Mouse (Mus musculus) testis, adult 2 months (tissue): Measurements from ENCODE around the gene Slc10a6. TPM values are rescaled to one million over a fixed set of nuclear protein-coding genes. Genes with fewer than 3 reads are reported as not detected.

Source experiments
- H3K27ac ChIP-seq: fragments of 200-500 bp; 2 replicates; pipeline ENCODE4 v1.5.1; 2012; ENCODE audit warnings: low read depth, low read length; ENCODE audit not compliant: control insufficient read depth, insufficient read depth
- H3K27me3 ChIP-seq: fragments of 200-500 bp; 2 replicates; pipeline ENCODE4 v1.6.1; 2012; ENCODE audit warnings: mild to moderate bottlenecking, low read length, moderate library complexity; ENCODE audit not compliant: control insufficient read depth, insufficient read depth
- H3K36me3 ChIP-seq: fragments of 200-500 bp; 2 replicates; pipeline ENCODE4 v1.6.1; 2012; ENCODE audit warnings: mild to moderate bottlenecking, low read length; ENCODE audit not compliant: control insufficient read depth, insufficient read depth
- H3K4me1 ChIP-seq: fragments of 200-500 bp; 2 replicates; pipeline ENCODE4 v1.6.1; 2012; ENCODE audit warnings: low read length; ENCODE audit not compliant: control insufficient read depth, insufficient read depth
- H3K4me3 ChIP-seq: fragments of 200-500 bp; 2 replicates; pipeline ENCODE4 v1.5.1; 2012; ENCODE audit warnings: low read depth, mild to moderate bottlenecking, low read length, moderate library complexity, mixed read lengths; ENCODE audit not compliant: control insufficient read depth
- CTCF ChIP-seq: fragments of 200-500 bp; IDR thresholded peaks from 2 replicates; pipeline ENCODE4 v1.5.1; 2012; ENCODE audit warnings: low read depth, mild to moderate bottlenecking, inconsistent platforms, low read length, moderate library complexity; ENCODE audit not compliant: control insufficient read depth, insufficient read depth, insufficient replicate concordance
- POLR2A ChIP-seq: fragments of 200-500 bp; IDR thresholded peaks from 2 replicates; pipeline ENCODE4 v1.6.1; 2012; ENCODE audit warnings: low read depth, mild to moderate bottlenecking, inconsistent platforms, low read length, moderate library complexity; ENCODE audit not compliant: control insufficient read depth
- polyA plus RNA-seq: library from polyadenylated mRNA; depleted of rRNA; stranded (reverse); fragments of >200 nt; gene quantifications from 2 replicates; pipeline ENCODE4 v1.2.3, GENCODE M21; 2012

Slc10a6 gene
- polyA plus RNA-seq, 1 experiment, result 0.85 TPM

GRCm38 (mm10) chr5:103598264-103598663 lies 30.9 kb downstream of the Slc10a6 start:
- H3K4me3 ChIP-seq, result no peak overlapping the region
- TF ChIP-seq POLR2A (no peak), CTCF (no peak)
- no peaks in the 10 kb centered on the region for H3K36me3 ChIP-seq
- peaks cover 3% of the 10 kb centered on the region; the same call in 1 of the 2 replicates for H3K4me1 ChIP-seq
- no peak overlapping the region for H3K27ac ChIP-seq
- no peaks in the 10 kb centered on the region for H3K27me3 ChIP-seq

DNA sequence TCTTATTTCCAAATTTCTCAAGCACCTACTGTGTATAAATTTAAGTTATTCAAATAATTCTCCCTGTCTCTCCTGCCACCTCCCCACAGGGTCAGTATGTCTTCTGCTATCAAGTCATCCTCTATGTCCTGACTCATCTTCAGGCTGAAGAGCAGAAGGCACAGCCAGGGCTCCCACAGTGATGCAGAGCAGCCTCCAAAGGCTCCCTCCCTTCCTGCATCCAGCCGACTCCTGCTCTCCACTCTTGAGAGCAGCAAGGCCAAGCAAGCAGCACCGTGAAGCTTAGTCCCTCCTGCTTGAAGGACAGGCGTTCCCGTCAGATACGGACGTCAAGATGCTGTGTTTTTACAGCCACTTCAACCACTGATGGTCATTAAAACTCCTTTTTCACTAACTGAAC lies 31.6 kb downstream of the Slc10a6 start:
- Histone ChIP-seq H3K27me3 (no peaks in the 10 kb centered on the region), H3K4me3 (no peak overlapping the region), H3K36me3 (no peaks in the 10 kb centered on the region), H3K27ac (no peak overlapping the region), H3K4me1 (peaks cover 3% of the 10 kb centered on the region; the same call in 1 of the 2 replicates)
- TF ChIP-seq CTCF, result no peak
- no peak for TF ChIP-seq POLR2A

DNA sequence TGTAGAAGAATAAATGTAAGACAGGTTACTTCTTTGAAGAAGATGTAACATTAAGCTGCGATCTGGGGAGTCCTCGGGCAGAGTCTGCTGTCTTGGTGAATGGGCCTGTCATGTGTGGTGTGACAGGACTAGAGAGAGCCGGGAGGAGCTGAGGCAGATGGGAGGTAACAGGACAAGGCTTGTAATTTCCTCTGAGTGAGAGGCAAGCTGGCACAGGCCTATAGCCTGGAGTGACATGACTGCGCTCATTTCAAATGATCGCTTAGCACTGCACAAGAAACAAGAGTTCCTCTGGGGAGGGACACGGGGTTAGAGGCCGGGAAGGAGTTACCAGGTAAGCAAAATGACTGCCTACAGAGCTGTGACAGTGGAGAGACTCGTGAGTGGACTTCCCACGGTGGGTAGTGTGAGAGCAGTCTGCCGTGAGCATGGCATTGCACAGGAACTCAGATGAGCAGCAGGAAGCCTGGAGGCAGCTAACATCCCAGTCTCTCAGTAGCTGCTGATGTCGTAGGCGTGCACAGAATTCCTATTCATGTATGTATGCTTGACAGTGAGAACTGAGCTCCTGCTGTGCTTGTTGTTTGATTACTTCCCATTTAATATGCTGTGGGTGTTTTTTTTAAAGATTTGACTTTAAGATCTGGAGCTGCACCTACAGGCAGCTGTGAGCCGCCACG lies 32.6 kb downstream of the Slc10a6 start:
- TF ChIP-seq CTCF (no peak), POLR2A (no peak)
- Histone ChIP-seq H3K4me1 (peaks cover 3% of the 10 kb centered on the region; the same call in 1 of the 2 replicates), H3K4me3 (no peak overlapping the region), H3K27ac (no peak overlapping the region), H3K27me3 (no peaks in the 10 kb centered on the region), H3K36me3 (no peaks in the 10 kb centered on the region)

GRCm38 (mm10) chr5:103595394-103596226 lies 33.6 kb downstream of the Slc10a6 start:
- H3K4me3 ChIP-seq, result no peak overlapping the region

GRCm38 (mm10) chr5:103593575-103593974 lies 35.6 kb downstream of the Slc10a6 start:
- TF ChIP-seq POLR2A (no peak), CTCF (no peak)
- H3K36me3 ChIP-seq, result no peaks in the 10 kb centered on the region
- H3K27ac ChIP-seq, result no peak overlapping the region
- no peaks in the 10 kb centered on the region for H3K27me3 ChIP-seq
- H3K4me3 ChIP-seq, result no peak overlapping the region
- peaks cover 3% of the 10 kb centered on the region; the same call in 1 of the 2 replicates for H3K4me1 ChIP-seq

More at GRCm38 (mm10) chr5:103595394-103596226, 33.6 kb downstream of the Slc10a6 start:
- H3K4me1 ChIP-seq, result peaks cover 3% of the 10 kb centered on the region; the same call in 1 of the 2 replicates
- H3K36me3 ChIP-seq, result no peaks in the 10 kb centered on the region
- TF ChIP-seq CTCF (no peak), POLR2A (no peak)
- H3K27me3 ChIP-seq, result no peaks in the 10 kb centered on the region
- H3K27ac ChIP-seq, result no peak overlapping the region

DNA sequence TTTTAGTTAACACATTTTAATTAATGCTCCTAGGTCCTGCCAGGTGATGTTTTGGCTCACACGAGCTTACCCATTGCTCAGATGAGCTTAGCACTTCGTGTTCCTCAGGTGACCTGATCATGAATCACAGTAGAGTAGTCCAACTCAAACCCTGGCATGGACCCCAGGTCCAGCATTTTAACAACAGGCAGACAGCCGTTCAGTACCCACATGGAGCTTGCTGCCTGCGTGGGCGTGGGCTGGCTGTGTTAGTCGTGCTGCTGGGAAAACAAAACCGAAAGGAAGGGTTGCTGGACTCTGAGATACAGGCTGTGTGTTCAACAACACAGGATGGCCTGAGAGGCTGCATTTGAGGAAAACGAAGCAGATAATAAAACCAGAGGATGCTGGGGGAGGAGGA lies 36.5 kb downstream of the Slc10a6 start:
- TF ChIP-seq POLR2A (no peak), CTCF (no peak)
- H3K4me3 ChIP-seq, result no peak overlapping the region
- H3K36me3 ChIP-seq, result no peaks in the 10 kb centered on the region
- H3K27me3 ChIP-seq, result no peaks in the 10 kb centered on the region
- H3K4me1 ChIP-seq, result no peaks in the 10 kb centered on the region
- H3K27ac ChIP-seq, result no peak overlapping the region

- Histone ChIP-seq H3K4me3 (no peak overlapping the region), H3K27ac (no peak overlapping the region), H3K27me3 (no peaks in the 10 kb centered on the region), H3K36me3 (no peaks in the 10 kb centered on the region), H3K4me1 (no peaks in the 10 kb centered on the region)
- TF ChIP-seq CTCF, result no peak
- TF ChIP-seq POLR2A, result no peak
Observed at GRCm38 (mm10) chr5:103591846-103592245, 37.4 kb downstream of the Slc10a6 start.
